Mouse (Mus musculus) liver, embryonic 16.5 days (tissue): ENCODE data around the gene Agbl4. TPM values are rescaled to one million over a fixed set of nuclear protein-coding genes. Genes with fewer than 3 reads are reported as not detected.

ENCODE experiments used
- ATAC-seq: fragments of 200-750 bp; cut with Nextera tagmentation; 2 replicates; pipeline ENCODE4 v1.8.0; 2017; ENCODE audit warnings: low read depth, mild to moderate bottlenecking, moderate number of reproducible peaks, moderate library complexity
- H3K27ac ChIP-seq: fragments of 300-500 bp; sonication (generic); 2 replicates; pipeline ENCODE4 v1.5.1; 2014; ENCODE audit warnings: mild to moderate bottlenecking, low read length
- H3K27me3 ChIP-seq: fragments of 300-500 bp; sonication (generic); 2 replicates; pipeline ENCODE4 v1.6.1; 2014; ENCODE audit warnings: low read depth, low read length, mixed read lengths; ENCODE audit not compliant: control insufficient read depth, insufficient read depth
- H3K36me3 ChIP-seq: fragments of 300-500 bp; sonication (generic); 2 replicates; pipeline ENCODE4 v1.6.1; 2014; ENCODE audit warnings: mild to moderate bottlenecking; ENCODE audit not compliant: control insufficient read depth, insufficient read depth
- H3K4me1 ChIP-seq: fragments of 300-500 bp; sonication (generic); 2 replicates; pipeline ENCODE4 v1.6.1; 2014; ENCODE audit warnings: low read depth, low read length, mixed read lengths; ENCODE audit not compliant: control insufficient read depth
- H3K4me2 ChIP-seq: fragments of 300-500 bp; sonication (generic); 2 replicates; pipeline ENCODE4 v1.6.1; 2014; ENCODE audit warnings: low read depth, low read length, mixed read lengths
- H3K4me3 ChIP-seq: fragments of 300-500 bp; sonication (generic); 2 replicates; pipeline ENCODE4 v1.5.1; 2014; ENCODE audit warnings: low read depth, mild to moderate bottlenecking, low read length
- H3K9ac ChIP-seq: fragments of 300-500 bp; sonication (generic); 2 replicates; pipeline ENCODE4 v1.6.1; 2014; ENCODE audit warnings: low read depth, low read length
- H3K9me3 ChIP-seq: fragments of 300-500 bp; sonication (generic); replicated peaks from 2 replicates; pipeline ENCODE4 v1.6.1; 2016; ENCODE audit warnings: low read length; ENCODE audit not compliant: control insufficient read depth
- WGBS: fragments of 180-500 bp; shearing (Covaris S2); extraction: QIAGEN DNeasy Blood & Tissue Kit; methylation state at CpG from one replicate; pipeline ENCODE4 v1.1.7; 2014; ENCODE audit not compliant: insufficient replicate concordance; 5-methylcytosine and 5-hydroxymethylcytosine counted together
- polyA plus RNA-seq: library from polyadenylated mRNA; unstranded; fragments of >200 nt; fragmentation: Nextera tagmentation; extraction: Ambion mirVana; gene quantifications from 2 replicates; pipeline ENCODE4 v1.2.1, GENCODE M21; 2015

Gene Agbl4
- polyA plus RNA-seq, 1 experiment from 2014 or later = not detected

DNA sequence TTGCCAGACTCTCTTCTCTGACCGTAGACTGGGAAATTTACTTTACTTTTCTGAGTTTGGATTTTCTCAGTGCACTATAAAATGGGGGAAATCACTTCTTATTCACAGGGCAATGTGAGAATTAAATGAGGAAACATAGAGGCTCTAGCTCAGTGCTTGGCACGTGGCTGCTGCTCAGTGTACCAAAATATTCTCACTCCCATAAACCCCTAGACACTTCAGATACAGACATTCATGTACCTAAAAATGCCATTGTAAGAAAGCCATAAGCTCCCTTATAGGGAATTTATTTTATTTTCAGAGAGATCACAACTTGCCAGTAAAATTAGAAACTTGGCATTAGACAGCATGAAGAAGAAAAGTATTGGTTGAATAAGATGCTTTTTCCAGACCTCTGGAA is 883.5 kb downstream of the Agbl4 start:
- Histone ChIP-seq H3K9me3 (no peaks in the 10 kb centered on the region), H3K27me3 (no peaks in the 10 kb centered on the region), H3K4me3 (no peak overlapping the region), H3K9ac (no peak overlapping the region), H3K4me1 (no peaks in the 10 kb centered on the region), H3K36me3 (no peaks in the 10 kb centered on the region), H3K4me2 (no peak overlapping the region), H3K27ac (no peak overlapping the region)
- 49% methylated on average over 2 of the region's 2 CpGs for WGBS
- no peak for ATAC-seq

DNA sequence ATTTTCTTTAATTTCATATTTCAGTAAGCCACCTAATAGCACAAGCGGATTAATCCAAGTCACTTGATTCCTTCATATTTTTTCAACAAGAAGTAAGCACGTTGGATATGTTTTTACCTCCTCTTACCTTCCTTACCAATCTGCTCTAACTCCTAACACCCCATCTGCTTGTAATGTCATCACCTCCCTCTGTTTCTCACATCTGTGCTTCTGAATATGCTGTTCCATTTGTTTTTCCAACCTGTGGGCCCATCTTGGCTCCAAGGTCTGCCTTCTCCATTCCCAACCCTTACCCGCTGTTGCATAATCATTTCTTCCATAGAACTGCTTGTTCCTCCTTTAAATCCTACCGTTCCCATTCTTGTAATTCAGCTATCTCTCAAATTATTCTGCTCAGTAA is 884.4 kb downstream of the Agbl4 start:
- ATAC-seq = no peak
- Histone ChIP-seq H3K9ac (no peak overlapping the region), H3K27ac (no peak overlapping the region), H3K4me2 (no peak overlapping the region), H3K4me1 (no peaks in the 10 kb centered on the region), H3K9me3 (no peaks in the 10 kb centered on the region), H3K4me3 (no peak overlapping the region), H3K36me3 (no peaks in the 10 kb centered on the region), H3K27me3 (no peaks in the 10 kb centered on the region)
- 67% methylated on average over 4 of the region's 4 CpGs for WGBS

DNA sequence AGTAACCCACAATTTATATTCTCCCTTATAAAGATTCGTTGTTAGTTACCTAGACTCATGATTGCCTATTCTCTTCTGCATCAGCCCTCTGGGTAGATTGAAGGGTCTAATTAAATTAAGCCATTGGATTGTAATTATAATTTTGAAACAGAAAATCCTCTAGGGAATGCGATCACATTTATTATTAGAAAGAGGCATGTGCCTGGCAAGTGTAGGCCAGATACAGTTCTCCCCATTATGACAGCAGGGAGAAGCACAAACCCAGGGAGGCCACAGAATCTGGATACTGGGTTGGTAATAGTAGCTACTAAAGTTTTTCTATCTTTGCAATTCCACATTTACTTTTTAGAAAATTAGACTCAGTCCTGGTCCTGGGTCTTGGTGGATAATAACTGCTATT is 887.2 kb downstream of the Agbl4 start:
- Histone ChIP-seq H3K4me2 (no peak overlapping the region), H3K9ac (no peak overlapping the region), H3K36me3 (no peaks in the 10 kb centered on the region), H3K4me1 (no peaks in the 10 kb centered on the region), H3K27ac (no peak overlapping the region), H3K4me3 (no peak overlapping the region), H3K9me3 (no peaks in the 10 kb centered on the region), H3K27me3 (no peaks in the 10 kb centered on the region)
- WGBS = 56% methylated on average over 2 of the region's 2 CpGs
- no peak for ATAC-seq

DNA sequence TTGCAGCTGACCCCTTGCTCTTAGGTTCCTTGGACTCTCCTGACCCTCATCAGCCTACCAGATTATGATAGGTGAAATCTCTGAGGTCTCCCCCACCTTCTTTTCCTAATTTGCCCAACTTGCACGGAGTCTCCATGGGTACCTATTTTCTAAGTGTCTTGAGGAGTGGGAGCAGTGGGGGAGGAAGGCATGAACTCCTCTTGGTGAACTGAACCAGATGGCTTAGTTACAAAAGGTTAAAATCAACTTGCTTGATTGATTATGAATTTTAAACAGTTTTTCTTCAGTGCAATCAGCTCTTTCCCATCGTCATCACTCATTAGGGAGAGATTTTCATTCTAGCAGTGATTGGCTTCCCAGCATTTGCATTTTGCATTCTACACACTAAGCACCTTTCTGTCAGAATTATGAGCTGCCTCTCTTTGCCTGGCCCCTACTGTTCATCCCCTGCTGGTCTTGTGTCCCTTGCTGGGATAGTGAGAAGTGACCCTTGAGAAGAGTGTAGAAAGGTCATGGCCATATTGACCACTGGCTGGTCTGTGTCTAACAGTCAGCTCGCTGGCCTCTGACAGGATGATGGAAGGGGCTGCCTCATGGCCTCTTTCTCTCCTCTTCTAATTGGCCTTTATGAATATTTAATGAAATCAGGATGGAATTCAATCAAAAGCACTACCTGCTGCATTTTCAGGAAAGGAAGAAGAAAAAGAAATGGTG is 897.2 kb downstream of the Agbl4 start:
- ATAC-seq = no peak
- 30% methylated on average over 3 of the region's 3 CpGs for WGBS

DNA sequence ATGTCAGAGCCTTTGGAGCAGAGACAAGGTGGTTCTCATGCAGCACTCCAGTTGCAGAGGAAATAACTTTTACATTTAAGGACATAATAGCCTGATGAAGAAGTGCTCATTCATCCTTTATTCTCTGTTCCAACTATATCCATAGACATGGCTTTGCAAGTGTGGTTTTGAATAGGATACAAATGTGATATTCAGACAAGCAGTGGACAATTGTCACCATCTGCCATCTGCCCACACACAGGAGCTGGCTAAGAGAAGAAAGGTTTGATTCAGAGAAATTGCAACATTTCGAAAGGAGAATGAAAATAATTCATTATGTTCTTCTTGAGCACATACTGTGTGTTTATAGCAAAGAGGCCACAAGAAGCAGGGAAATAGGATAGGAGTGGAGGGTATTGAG is 909.1 kb downstream of the Agbl4 start:
- Histone ChIP-seq H3K4me1 (no peaks in the 10 kb centered on the region), H3K36me3 (no peaks in the 10 kb centered on the region), H3K4me3 (no peak overlapping the region), H3K4me2 (no peak overlapping the region), H3K27me3 (no peaks in the 10 kb centered on the region), H3K27ac (no peak overlapping the region), H3K9ac (no peak overlapping the region), H3K9me3 (no peaks in the 10 kb centered on the region)
- no peak for ATAC-seq
- WGBS = 66% methylated on average over 1 of the region's 1 CpGs

More for the DNA sequence above, 897.2 kb downstream of the Agbl4 start:
- Histone ChIP-seq H3K9me3 (no peaks in the 10 kb centered on the region), H3K4me2 (no peak overlapping the region), H3K36me3 (no peaks in the 10 kb centered on the region), H3K27me3 (no peaks in the 10 kb centered on the region), H3K4me1 (no peaks in the 10 kb centered on the region), H3K4me3 (no peak overlapping the region), H3K27ac (no peak overlapping the region), H3K9ac (no peak overlapping the region)

DNA sequence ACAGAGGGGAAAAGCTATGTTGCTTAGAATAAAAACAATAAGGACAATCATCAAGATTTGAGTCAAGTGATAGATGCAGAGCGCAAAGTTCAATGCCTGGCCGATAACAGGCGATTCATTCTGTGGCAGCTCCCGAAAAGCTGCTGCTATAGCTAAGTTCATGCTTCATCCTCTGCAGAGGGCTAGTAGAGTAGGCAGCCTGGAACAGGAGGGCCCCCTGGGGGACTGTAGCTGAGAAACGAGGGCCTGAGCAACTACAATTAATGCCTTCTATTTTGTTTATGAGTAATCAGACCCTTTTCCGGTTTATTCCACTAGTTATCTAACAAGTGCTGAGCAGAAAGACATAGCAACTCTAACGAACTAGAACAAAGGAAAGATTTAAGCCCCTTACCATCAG is 909.7 kb downstream of the Agbl4 start:
- Histone ChIP-seq H3K4me2 (no peak overlapping the region), H3K27ac (no peak overlapping the region), H3K4me1 (no peaks in the 10 kb centered on the region), H3K4me3 (no peak overlapping the region), H3K27me3 (no peaks in the 10 kb centered on the region), H3K9me3 (no peaks in the 10 kb centered on the region), H3K9ac (no peak overlapping the region), H3K36me3 (no peaks in the 10 kb centered on the region)
- no peak for ATAC-seq
- WGBS = 54% methylated on average over 7 of the region's 7 CpGs

DNA sequence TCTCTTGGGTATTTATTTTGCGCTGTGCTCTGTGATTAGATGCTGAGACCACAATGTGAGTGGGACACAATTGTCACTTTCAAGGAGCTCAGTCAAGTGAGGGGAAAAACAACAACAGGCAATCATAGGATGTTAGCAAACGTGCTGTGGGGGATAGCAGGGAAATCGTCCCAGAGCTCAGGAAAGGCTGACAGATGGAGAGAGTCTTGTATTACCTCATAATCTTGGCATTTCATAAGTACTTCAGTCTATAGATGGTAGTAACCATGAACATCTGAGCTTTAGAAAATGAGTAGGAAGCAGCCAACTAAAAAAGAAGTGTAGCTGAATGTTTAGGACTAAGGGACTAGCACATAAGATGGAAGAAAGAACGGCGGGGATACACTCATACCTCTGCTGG is 910.2 kb downstream of the Agbl4 start:
- no peaks in the 10 kb centered on the region for H3K4me1 ChIP-seq
- no peak overlapping the region for H3K27ac ChIP-seq
- H3K9me3 ChIP-seq = no peaks in the 10 kb centered on the region
- WGBS = 55% methylated on average over 5 of the region's 5 CpGs
- no peaks in the 10 kb centered on the region for H3K36me3 ChIP-seq
- no peaks in the 10 kb centered on the region for H3K27me3 ChIP-seq
- no peak for ATAC-seq
- H3K4me3 ChIP-seq = no peak overlapping the region
- H3K4me2 ChIP-seq = no peak overlapping the region
- no peak overlapping the region for H3K9ac ChIP-seq

DNA sequence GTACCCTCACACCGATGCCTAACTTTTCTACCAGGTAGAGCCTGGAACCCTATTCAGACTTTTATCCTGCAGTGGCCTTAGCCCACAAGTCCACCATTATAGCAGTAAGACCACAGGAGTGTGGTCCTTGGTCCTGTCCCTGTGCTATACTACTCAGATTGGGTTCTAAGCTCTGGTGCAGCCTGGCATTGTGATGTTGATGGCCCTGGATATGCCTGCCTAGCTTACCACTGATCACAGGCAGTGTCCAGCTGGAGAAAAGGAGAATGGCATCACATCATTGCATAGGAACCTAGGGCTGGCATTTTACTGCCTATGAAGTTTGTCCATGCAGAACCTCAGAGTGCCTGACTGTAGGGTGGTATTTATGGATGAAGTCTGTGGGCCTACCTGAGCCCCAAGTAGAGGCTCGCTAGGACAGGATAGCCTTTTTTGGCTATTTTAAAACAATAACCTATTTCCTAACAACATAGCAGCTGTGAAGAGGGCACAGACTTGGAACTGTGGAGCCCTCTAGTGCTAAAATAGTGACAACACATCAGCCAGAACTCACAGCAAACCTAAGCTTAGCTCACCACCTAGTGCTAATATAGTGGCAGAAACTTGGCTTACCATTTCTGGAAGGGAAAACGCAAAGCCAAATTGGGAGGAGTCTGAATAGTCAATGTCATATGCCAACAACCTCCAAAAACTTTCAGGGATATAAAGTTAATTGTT is 911.3 kb downstream of the Agbl4 start:
- H3K27ac ChIP-seq = no peak overlapping the region
- no peak overlapping the region for H3K4me2 ChIP-seq
- ATAC-seq = no peak
- no peaks in the 10 kb centered on the region for H3K27me3 ChIP-seq
- WGBS = 51% methylated on average over 3 of the region's 3 CpGs
- H3K4me3 ChIP-seq = no peak overlapping the region
- no peaks in the 10 kb centered on the region for H3K36me3 ChIP-seq
- no peaks in the 10 kb centered on the region for H3K9me3 ChIP-seq
- no peaks in the 10 kb centered on the region for H3K4me1 ChIP-seq
- no peak overlapping the region for H3K9ac ChIP-seq

DNA sequence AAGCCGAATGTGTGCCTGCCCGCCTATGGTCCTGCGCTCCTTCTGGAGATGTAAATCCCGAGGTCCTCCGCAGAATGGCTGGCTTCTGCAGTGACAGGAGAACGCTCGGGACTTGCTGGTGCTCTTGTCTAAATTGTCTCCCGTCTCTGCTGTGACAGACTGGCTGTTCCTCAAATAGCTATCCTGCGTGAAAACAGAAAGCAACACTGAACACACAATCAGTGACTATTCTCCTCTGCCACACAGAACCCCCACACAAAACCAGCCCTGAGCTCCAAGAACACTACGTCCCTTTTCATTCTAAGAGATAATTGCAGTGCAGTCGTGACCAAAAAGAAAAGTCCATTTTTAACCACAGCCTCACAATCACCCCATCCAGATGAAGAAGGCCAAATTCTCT is 929.6 kb downstream of the Agbl4 start:
- 69% methylated on average over 11 of the region's 11 CpGs for WGBS
- H3K27me3 ChIP-seq = no peaks in the 10 kb centered on the region
- no peaks in the 10 kb centered on the region for H3K4me1 ChIP-seq
- no peak overlapping the region for H3K27ac ChIP-seq
- no peak overlapping the region for H3K4me3 ChIP-seq
- H3K36me3 ChIP-seq = no peaks in the 10 kb centered on the region
- no peak overlapping the region for H3K9ac ChIP-seq
- ATAC-seq = no peak
- no peak overlapping the region for H3K4me2 ChIP-seq
- H3K9me3 ChIP-seq = no peaks in the 10 kb centered on the region
